Mouse (Mus musculus) erythroblast, embryonic 14.5 days (primary cell): ENCODE data around the gene Hrh1. TPM values are rescaled to one million over a fixed set of nuclear protein-coding genes. Genes with fewer than 3 reads are reported as not detected.

Experiments used
- H3K27me3 ChIP-seq: 2 replicates; pipeline ENCODE4 v1.6.1; 2012; ENCODE audit warnings: inconsistent platforms; ENCODE audit not compliant: control insufficient read depth
- H3K36me3 ChIP-seq: 2 replicates; pipeline ENCODE4 v1.6.1; 2012; ENCODE audit warnings: mild to moderate bottlenecking, inconsistent platforms; ENCODE audit not compliant: control insufficient read depth
- H3K4me1 ChIP-seq: 2 replicates; pipeline ENCODE4 v1.6.1; 2012; ENCODE audit warnings: inconsistent platforms; ENCODE audit not compliant: control insufficient read depth
- H3K4me3 ChIP-seq: replicated peaks from 2 replicates; pipeline ENCODE3; 2012; ENCODE audit warnings: moderate library complexity, mild to moderate bottlenecking, inconsistent platforms
- H3K9me3 ChIP-seq: 2 replicates; pipeline ENCODE4 v1.6.1; 2012; ENCODE audit warnings: low read length, inconsistent platforms, mixed read lengths; ENCODE audit not compliant: control insufficient read depth
- GATA1 ChIP-seq: IDR thresholded peaks from 2 replicates; pipeline ENCODE4 v1.6.1; 2012; ENCODE audit warnings: low read length, inconsistent platforms, mixed read lengths
- TAL1 ChIP-seq: IDR thresholded peaks from 3 replicates; pipeline ENCODE4 v1.6.1; 2012; ENCODE audit warnings: low read length, inconsistent platforms, mixed read lengths
- polyA plus RNA-seq: library from polyadenylated mRNA; stranded (reverse); fragments of >175 nt; gene quantifications from 2 replicates; pipeline ENCODE4 v1.2.3, GENCODE M21; 2012

Hrh1 gene
- 0.02 TPM in 1 of 2 replicates, not detected in the other for polyA plus RNA-seq

DNA sequence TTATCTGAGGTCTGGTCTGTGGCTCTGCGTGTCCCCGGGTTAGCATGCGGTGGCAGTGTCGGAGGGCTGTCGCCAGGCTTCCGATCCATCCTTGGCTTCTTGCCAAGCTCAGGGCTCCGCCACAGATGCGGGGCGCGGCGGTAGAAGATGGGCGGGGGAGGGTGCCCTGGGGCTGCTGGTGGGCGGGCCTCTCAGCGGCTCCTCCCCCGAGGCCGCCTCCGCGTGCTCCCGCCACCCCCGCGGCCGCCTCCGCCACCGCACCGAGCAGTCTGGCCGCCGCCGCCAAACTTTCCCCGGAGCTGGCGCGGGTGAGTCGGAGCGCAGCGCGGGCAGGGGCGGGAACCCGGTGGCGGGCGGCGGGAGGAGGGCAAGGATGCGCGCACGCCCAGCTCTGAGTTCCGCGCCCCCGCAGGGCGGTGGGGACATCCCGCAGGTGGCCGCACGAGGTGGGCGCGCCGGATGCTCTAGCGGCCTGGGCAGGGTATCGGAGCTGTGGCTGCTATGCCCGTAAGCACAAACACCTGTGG, at the start of gene Hrh1:
Hrh1 (plus strand) TSS at position 246 of the 527 bp plus-strand sequence.
- H3K4me1 ChIP-seq: no peaks in the 10 kb centered on the region
- no peak for TF ChIP-seq TAL1
- TF ChIP-seq GATA1: no peak
- no peaks in the 10 kb centered on the region for H3K9me3 ChIP-seq
- peaks cover 49% of the 10 kb centered on the region for H3K27me3 ChIP-seq
- no peak within 1 kb of the TSS for H3K4me3 ChIP-seq
- no peaks in the 10 kb centered on the region for H3K36me3 ChIP-seq

DNA sequence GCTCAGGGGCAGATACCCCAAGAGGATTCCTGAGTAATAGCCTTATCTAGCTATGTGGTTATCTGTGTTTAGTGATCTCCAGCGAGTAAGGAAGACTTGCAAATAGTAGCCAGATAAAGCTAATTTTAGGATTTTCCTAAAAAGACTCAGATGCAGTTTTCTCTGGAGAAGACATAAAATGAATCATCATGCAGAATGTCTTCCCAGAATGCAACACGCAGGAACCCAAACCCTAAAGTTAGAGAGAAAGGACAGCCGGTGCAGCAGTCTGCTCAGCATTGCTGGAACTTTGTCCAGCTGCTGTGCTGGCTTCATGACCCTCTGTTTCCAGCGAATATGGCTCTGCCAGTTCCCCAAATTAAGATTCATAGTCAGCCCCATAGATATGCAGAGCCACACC, 43.1 kb upstream of the Hrh1 start:
- H3K36me3 ChIP-seq: no peaks in the 10 kb centered on the region
- no peaks in the 10 kb centered on the region for H3K9me3 ChIP-seq
- TF ChIP-seq TAL1 (no peak), GATA1 (no peak)

DNA sequence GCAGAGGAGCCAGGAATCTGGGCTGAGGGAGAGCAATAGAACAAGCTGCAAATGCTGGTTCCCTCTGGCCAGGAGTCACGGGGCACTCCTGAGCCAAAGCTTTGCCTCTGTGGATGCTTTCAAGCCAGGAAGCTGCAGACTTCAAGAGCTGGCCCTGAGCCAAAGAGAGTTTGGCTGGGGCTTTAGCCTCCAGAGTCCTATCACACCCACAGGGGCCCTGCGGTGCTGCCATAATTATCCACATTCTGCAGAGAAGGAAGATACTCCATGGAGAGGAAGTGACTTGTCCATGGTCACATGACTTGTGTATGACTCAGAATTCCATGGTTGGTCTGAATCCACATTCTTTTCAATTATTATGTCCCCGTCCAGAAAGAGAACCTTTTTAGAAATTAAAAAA, 39.6 kb upstream of the Hrh1 start:
- H3K4me1 ChIP-seq: no peaks in the 10 kb centered on the region
- no peaks in the 10 kb centered on the region for H3K36me3 ChIP-seq
- TF ChIP-seq GATA1 (no peak), TAL1 (no peak)
- no peak overlapping the region for H3K4me3 ChIP-seq
- no peaks in the 10 kb centered on the region for H3K27me3 ChIP-seq
- no peaks in the 10 kb centered on the region for H3K9me3 ChIP-seq

More for the DNA sequence above, 43.1 kb upstream of the Hrh1 start:
- Histone ChIP-seq H3K27me3 (no peaks in the 10 kb centered on the region), H3K4me1 (no peaks in the 10 kb centered on the region), H3K4me3 (no peak overlapping the region)

DNA sequence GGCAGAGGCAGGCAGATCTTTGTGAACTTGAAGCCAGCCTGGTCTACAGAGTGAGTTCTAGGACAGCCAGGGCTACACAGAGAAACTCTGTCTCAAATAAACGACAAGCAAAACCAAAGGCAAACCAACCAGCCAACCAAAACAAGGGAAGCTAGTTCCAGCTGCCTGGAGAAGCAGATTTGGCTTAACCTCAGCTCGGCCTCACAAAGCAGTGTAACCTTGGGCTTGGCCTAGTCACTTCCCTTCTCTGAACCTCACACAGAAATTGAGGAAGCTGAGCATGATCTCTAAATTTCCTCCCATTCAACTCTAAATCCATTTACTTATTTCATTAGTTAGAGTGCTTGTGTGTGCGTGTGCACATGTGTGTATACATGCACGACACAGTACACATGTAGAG, 35.4 kb upstream of the Hrh1 start:
- Histone ChIP-seq H3K27me3 (no peaks in the 10 kb centered on the region), H3K9me3 (no peaks in the 10 kb centered on the region), H3K36me3 (no peaks in the 10 kb centered on the region), H3K4me1 (no peaks in the 10 kb centered on the region), H3K4me3 (no peak overlapping the region)
- no peak for TF ChIP-seq GATA1

DNA sequence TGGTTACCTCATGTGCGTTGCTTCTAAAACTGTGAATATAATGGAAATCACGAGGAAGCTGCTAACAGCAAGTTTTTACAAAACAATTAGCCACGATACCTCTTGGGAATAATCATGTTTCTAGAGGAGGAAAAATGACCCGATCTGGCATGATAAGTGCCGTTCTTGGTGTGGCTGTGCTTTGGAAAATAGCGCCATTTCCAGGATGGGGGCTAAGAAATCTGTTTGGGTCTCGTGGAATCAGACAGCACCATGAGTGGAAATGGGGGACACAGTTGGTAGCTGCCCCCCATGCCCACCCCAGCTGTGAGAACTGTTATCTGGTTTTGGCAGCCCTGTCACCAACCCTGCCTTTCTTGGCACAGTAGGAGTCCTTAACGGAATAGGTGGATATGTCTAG, 34.0 kb upstream of the Hrh1 start:
- Histone ChIP-seq H3K9me3 (no peaks in the 10 kb centered on the region), H3K27me3 (no peaks in the 10 kb centered on the region), H3K36me3 (no peaks in the 10 kb centered on the region), H3K4me3 (no peak overlapping the region), H3K4me1 (no peaks in the 10 kb centered on the region)
- TF ChIP-seq GATA1 (no peak), TAL1 (no peak)

DNA sequence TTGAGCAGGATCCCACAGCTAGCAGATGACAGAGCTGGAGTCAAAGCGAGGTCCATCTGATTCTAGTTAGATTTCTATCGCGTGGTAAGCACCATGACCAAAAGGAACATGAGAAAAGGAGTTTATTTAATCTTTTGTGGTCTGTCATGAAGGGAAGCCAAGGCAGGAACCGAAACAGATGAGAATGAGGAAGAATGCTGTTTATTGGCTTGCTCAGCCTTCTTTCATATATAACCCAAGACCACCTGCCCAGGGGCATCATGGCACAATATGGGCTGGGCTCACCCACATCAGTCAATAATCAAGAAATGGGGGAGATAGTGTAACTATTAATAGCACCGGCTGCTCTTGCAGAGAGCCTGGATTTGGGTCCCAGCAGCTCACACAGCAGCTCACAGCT, 33.0 kb upstream of the Hrh1 start:
- Histone ChIP-seq H3K4me1 (no peaks in the 10 kb centered on the region), H3K36me3 (no peaks in the 10 kb centered on the region), H3K4me3 (no peak overlapping the region), H3K9me3 (no peaks in the 10 kb centered on the region), H3K27me3 (no peaks in the 10 kb centered on the region)
- TF ChIP-seq TAL1: no peak
- no peak for TF ChIP-seq GATA1

DNA sequence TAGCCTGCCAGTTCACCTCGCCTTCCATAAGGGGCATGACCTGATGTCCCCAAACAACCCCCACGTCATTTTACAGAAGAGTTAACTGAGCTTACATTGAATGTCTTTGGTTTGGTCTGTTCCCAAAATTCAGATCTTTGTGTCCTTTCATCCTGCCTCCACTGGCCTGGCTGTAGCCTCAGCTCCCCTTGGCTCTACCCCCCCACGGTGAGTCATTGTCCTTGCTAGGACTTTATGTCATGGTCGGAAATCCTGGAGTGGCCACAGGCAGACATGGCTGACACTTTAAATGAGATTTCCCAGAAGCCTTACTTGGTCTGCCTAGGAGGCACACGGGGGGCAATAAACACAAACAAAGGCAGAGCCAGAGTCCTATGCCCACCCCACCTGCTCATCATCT, 31.5 kb upstream of the Hrh1 start:
- Histone ChIP-seq H3K4me3 (no peak overlapping the region), H3K27me3 (no peaks in the 10 kb centered on the region), H3K36me3 (no peaks in the 10 kb centered on the region), H3K9me3 (no peaks in the 10 kb centered on the region), H3K4me1 (no peaks in the 10 kb centered on the region)
- TF ChIP-seq TAL1: no peak
- TF ChIP-seq GATA1: no peak

DNA sequence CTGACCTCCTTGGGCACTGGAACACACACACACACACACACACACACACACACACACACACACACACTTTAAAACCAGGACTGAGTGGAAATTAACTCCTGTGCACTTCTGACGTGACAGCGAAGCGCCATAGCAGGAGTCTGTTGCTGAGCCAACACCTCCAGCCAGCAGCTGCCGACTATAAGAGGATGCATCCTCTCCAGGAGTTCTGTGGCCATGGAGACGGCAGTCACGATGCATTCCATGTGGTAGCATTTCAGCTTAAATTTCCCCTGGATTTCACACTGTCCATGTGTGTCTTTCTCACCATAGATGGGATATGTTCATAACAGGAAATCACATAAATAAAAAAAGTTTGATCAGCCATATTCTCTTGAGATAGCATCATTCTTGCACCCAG, 30.1 kb upstream of the Hrh1 start:
- TF ChIP-seq TAL1 (no peak), GATA1 (no peak)
- Histone ChIP-seq H3K9me3 (peaks cover 3% of the 10 kb centered on the region; the same call in 1 of the 2 replicates), H3K4me3 (no peak overlapping the region), H3K4me1 (no peaks in the 10 kb centered on the region), H3K36me3 (no peaks in the 10 kb centered on the region), H3K27me3 (no peaks in the 10 kb centered on the region)

DNA sequence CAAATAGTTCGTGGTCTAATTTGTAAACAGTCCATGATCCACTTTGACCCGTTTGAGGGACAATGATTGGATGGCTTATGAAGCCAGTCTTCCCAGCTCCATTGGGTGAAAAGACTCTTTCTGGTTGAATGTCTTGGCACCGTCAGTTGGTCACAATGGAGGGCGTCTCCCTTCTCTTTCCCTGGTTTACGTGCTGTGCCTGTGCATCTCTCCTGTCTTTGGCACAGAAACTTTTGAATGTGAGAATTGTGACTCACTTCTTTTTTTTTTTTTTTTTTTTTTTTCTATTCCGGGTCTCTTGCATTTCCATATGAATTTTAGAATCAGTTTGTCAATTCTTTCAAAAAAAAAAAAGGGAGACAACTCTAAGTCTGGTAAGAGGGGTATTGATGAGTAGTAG, 29.5 kb upstream of the Hrh1 start:
- Histone ChIP-seq H3K4me1 (no peaks in the 10 kb centered on the region), H3K9me3 (peaks cover 3% of the 10 kb centered on the region; the same call in 1 of the 2 replicates), H3K4me3 (no peak overlapping the region), H3K27me3 (no peaks in the 10 kb centered on the region), H3K36me3 (no peaks in the 10 kb centered on the region)
- TF ChIP-seq GATA1: no peak
- no peak for TF ChIP-seq TAL1

DNA sequence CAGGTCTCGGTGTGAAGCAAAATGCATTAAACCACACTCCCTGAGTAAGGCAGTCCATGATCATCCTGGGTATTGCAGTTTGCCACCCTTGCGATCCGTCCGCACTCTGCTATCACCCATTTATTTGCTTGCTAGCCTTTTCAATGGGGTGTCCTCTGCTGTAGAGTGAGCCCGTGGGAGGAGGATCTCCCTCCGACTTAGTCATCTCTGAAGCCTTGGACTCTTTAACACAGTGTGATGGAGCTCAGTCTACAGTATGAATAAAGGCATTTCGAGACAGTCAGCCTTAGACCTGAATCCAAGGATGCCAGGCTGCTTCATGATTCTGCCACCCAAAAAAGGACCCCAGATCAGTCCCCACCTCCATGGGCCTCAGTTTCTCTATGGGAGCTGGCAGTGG, 25.0 kb upstream of the Hrh1 start:
- Histone ChIP-seq H3K27me3 (no peaks in the 10 kb centered on the region), H3K36me3 (no peaks in the 10 kb centered on the region), H3K4me3 (no peak overlapping the region), H3K4me1 (no peaks in the 10 kb centered on the region), H3K9me3 (peaks cover 3% of the 10 kb centered on the region; the same call in 1 of the 2 replicates)
- TF ChIP-seq TAL1 (no peak), GATA1 (no peak)
